Mouse (Mus musculus) adrenal gland (tissue): ENCODE measurements around the gene Scube3.
"Not testable (repeated sequence)": the region's sequence is repeated elsewhere in the genome, so short reads cannot be mapped to it uniquely, and the experiment has no call there.

Experiments
- intact Hi-C: fragments of 180-260 bp; cut with DNase I; formaldehyde crosslinking; loops from one replicate; pipeline ENCODE4 v1.15.1; 2025

Scube3 gene

GRCm38 (mm10) chr17:28216791-28217190 is 74.8 kb downstream of the Scube3 start:
- intact Hi-C loops: no loop called here

- intact Hi-C loops: no loop called here
Observed at GRCm38 (mm10) chr17:28217721-28218649, 76.0 kb downstream of the Scube3 start.

GRCm38 (mm10) chr17:28222463-28222862 is 80.5 kb downstream of the Scube3 start:
- intact Hi-C loops: not testable (repeated sequence)

- intact Hi-C loops: no loop called here
Observed at GRCm38 (mm10) chr17:28223561-28224391, 81.8 kb downstream of the Scube3 start.
